Mouse (Mus musculus): ENCODE data around the gene Dpf2.
A peak's percentile ranks its signal among the peaks of the same experiment; 100 is the strongest.

DNA sequence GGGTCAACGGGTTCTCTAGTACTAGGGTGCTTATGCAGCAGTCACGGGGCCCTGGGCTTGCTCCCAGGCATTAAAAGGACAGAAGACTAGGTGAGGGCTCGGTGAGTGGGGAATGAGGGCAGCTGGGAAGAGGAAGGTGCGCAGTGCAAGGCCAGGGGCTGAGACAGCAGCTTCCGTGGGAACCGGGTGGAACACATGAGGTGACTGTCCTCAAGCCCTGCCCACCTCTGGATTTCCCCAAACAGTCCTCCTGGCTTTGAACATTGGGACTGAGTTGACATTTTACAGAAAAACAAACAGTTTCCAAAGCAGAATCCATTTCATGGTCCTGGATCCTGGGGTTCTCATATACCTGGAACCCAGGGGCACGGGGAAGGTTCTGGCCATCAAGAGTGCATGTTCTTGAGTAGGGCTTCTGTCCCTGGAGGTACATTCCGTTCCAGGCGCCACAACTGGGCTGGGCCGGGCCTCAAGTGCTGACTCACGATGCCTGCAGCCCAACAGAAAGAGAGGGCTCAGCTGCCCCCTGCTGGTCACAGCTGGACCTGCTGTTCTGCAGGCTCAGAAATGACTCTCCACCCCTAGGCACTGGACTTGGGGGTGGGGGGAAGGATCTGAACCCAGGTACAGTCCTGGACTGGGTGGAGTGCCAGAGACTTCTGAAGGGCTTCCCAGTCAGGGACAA, 62.8 kb downstream of the Dpf2 start:
- TF ChIP-seq CTCF (IDR thresholded peaks at IDR 0.05; ENCODE audit: borderline replicate concordance, control insufficient read depth, extremely low read depth, insufficient read depth, low read length, poor library complexity): peak; percentile 99
- TF ChIP-seq POLR2A (IDR thresholded peaks at IDR 0.05; ENCODE audit: control insufficient read depth, extremely low read depth, insufficient read depth, low read length, poor library complexity): no peak; the same call in 1 of the 2 replicates
